Mouse (Mus musculus) stomach, postnatal 0 days (tissue): ENCODE results near the gene Tk2.

Experiments
- CTCF ChIP-seq: IDR thresholded peaks from 2 replicates; pipeline ENCODE4 v1.5.1; 2016; ENCODE audit warnings: antibody characterized with exemption, low read depth, mild to moderate bottlenecking, moderate library complexity
- EP300 ChIP-seq: optimal IDR thresholded peaks from 2 replicates; pipeline ENCODE3; 2016; ENCODE audit warnings: antibody characterized with exemption

- TF ChIP-seq CTCF (no peak), EP300 (no peak)
These were observed 60.7 kb downstream of the Tk2 start for GRCm38 (mm10) chr8:104187622-104188021.
